Mouse (Mus musculus) cortical plate, adult 2 months (tissue): ENCODE results near the gene Nfib.

Experiments used
- CTCF ChIP-seq: fragments of 200-500 bp; IDR thresholded peaks from 2 replicates; pipeline ENCODE4 v1.5.1; 2011; ENCODE audit warnings: mild to moderate bottlenecking, control low read depth, low read length; ENCODE audit not compliant: insufficient read depth; ENCODE audit errors: extremely low read depth
- POLR2A ChIP-seq: fragments of 200-500 bp; IDR thresholded peaks from 2 replicates; pipeline ENCODE4 v1.6.1; 2011; ENCODE audit warnings: mild to moderate bottlenecking, low read length, control low read depth; ENCODE audit not compliant: insufficient read depth; ENCODE audit errors: extremely low read depth

GRCm38 (mm10) chr4:82489939-82490338, 215.6 kb downstream of the Nfib start:
- TF ChIP-seq CTCF (no peak), POLR2A (no peak)
